Mouse (Mus musculus) activated CD4-positive, CD25-positive, alpha-beta regulatory T cell, adult 4 months (primary cell): ENCODE measurements at regions not wholly inside any gene's neighbourhood (a gene's known extent, or its start where the extent isn't known, plus 50 kb on each side); places are given as distances from the start of the nearest gene placed in this dataset.

ENCODE experiments used
- ATAC-seq: one replicate; pipeline ENCODE4 v1.8.0; 2017

DNA sequence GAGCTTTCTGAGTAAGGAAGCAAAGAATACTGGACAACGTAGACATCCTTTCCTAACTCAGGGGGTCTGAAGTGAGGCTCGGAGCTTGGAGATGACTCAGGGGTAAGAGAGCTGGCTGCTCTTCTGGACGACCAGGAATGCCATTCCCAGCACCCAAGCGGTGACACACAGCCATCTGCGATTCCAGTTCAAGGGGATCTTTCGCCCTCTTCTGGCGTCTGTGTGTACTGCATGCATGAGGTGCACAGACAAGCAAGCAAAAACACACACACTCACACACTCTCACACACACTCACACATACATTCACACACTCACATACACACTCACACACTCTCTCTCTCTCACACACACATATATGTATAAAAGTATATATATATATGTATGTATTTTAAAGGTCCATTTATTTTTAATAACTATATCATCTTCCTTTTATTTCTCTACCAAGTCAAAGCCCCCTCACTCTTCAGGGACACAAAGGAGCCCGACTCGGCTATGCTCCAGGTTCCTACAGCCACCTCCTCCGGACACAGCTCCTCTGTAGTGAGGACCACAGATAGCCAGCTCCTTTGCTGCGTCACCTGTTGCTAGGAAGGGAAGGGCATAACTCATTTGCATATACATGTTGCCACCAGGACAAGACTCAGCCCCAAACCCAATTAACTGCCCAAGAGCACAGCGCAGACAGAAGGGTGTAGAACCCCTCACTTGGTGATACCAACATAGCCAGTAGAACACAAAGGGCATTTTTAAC lies 91.9 kb upstream of the Smad3 start:
- no peak for ATAC-seq

DNA sequence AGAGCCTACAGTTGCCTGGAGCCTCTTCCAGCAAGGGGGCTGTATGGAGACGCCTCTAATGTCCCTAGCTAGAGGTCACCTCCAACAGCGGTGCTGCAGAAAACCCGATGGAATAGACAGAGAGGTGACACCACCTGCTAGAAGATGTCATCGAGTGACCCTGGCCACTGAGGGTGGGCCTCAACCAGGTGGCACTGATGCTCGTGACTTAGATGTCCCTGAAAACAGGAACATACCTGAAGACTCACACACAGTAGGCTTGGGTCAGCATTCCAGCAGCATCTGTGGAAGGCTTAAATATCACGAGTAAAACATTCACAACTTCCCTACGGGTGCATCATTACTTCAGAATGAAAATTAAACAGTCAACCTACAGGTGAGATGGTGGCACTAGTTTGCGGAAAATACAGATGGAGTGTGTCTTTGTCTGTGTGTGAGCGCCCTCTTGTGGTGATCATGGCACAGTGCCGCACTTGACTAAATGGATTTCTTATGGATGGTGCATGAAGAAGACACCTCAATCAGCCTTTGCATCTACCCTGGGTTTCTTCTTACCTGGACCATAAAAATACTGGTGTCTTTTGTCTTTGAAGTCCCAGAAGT lies 86.2 kb upstream of the Smad3 start:
- peak; percentile 63 for ATAC-seq

DNA sequence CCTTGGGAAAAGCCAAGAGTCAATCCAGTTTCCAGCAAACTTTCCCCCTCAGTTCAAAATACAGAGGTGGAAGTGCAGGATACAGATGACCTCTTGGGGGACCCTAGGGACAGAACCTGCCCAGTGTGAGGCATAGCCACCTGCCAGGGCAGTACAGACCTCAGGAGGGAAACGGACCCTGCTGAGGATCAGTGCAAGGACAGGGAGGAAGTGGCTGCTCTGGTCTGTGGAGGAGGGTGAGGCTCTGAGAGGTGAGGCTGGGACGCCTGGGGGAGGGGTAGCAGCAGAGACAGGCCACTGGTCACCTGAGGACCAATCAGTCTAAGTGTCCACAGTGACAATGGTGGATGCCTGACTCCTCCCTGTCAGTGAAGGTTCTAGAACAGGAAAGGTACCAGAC lies 85.6 kb upstream of the Smad3 start:
- no peak for ATAC-seq

DNA sequence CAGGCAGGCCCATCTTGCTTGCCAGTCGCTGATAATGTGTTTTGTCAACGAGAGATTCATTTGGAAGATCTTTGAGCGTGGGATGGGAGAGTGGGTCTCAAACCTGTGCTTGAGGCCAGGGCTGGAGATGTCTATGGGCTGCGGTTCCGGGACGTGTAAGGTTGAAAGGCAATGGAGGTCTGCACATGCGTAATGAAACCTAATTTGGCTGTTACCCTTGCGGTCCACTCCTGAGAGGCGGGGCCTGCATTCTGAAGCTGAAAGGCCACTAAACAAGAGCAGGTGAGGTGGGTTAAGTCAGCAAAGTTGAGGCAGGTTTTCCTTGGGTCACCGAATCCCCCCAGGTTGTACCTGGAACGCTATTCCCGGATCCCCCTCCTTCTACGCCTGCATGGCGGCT lies 83.3 kb upstream of the Smad3 start:
- no peak for ATAC-seq

DNA sequence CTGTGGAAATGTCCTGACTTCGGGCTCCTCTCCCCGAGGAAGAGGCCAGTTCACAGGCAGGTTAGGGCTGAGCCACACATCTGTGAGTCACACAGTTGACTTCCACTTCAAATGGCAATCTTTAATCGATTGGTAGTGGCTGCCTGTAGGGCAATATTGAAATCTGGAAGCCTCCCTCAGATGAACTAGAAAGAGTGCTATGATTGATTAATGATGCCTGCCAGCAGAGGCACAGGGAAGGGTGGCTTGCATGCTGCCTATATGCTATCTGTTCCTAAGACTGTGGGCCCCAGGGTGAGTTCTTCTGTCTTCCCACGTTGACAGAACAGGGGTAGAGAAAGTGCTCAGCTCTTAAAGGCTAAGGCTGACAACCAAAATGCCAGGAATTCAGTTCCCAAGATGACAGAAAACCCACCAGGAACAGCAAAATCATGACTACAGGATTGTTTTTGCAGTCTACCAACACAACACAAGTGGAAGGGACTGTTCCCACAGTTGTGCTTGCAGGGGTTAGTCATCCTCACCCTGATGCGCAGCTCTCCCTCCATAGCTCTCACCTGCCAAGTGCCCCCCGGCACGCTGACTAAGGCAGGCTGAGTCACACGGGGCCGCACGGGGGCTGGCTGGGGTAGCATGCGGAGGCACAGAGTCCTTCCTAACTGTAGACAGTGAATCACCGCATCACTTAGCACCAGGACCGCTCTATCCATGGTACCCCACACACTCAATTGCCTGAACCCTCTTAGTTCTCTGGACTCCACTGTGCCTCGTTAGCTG lies 81.4 kb upstream of the Smad3 start:
- no peak for ATAC-seq

DNA sequence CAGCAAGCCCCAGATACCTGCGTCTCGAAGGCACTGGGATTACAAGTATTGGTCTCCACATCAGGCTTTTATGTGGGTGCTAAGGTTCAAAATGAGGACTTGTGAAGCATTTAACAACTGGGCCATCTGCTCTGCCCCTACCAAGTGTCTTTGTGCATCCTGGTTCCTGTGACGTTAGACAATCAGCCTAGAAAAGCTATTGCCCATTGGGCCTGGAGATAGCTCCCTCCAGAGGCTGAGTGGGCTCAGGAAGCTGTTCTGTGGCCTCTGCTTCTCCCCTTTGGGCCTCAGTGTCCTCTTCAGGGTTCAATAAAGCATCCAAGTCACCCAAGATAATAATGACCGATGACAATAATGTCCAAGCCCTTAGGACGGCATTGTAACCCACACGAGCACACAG lies 79.8 kb upstream of the Smad3 start:
- no peak for ATAC-seq

DNA sequence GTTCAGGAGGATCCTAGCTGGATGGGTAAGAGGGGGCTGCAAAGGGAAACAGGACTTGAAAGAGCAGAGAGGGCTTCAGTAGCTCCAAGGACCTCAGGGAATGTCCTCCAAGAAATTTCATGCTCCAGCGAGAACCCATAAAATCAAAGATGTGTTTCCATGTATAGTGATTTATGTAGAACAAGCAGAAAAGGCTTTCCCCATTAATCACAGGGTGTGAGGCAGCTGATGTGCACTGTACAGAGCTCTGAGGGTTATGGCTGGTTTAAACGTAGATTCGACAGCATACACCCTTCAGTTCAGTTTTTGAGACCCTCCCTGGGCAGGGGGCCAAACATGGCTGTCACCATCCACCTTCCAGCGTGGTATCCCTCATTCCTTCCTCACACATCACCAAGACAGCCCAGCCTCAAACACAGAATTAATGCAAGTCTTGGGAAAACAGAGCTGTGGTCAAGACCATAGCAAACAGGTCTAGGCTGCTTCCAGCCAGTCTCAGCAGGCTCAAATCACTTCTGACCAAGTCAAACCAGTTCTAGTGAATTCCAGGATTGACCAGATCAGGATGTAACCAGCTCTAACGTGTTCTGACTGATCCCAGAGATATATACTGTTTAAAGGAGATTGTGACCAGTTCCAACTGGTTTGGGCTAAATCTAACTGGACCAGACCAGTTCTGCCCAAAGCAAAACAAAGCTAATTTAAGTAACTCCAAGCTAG lies 78.9 kb upstream of the Smad3 start:
- no peak for ATAC-seq

DNA sequence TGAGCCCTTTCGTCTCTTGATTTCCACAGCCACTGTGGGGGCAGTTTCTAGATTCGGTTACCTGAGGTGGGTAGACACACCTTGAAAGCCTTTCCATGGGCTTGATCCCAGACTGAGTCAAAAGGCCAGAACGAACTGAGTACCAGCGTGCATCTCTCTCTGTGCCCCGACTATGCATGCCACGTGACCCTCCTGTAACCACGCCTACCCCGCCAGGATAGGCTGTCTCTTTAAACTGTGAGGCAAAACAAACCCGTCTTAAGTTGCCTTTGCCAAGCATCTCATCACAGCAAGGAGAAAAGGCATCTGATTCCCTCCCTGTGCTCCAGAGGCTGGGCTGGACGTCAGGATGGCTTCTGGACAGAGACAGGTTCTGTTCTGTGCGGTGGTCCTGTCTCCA lies 78.2 kb upstream of the Smad3 start:
- ATAC-seq = no peak

DNA sequence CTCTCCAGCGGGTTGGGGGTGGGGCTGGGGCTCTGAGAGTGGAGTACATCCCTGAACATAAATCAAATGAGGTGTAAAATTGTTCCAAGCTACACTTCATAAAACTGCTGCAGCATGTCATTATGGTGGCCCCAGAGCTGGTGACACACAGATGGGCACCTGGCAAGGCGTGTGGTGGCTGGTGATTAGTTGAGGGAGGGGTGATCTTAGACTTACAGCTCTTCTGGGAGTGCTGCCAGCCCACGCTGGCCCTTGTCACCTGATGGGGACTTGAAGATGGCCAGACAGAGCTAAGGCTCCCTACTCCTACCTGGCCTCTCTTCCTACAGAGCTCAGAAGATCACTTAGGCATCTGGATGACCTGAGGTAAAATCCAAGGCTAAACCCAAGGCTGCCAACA lies 76.6 kb upstream of the Smad3 start:
- ATAC-seq = no peak

DNA sequence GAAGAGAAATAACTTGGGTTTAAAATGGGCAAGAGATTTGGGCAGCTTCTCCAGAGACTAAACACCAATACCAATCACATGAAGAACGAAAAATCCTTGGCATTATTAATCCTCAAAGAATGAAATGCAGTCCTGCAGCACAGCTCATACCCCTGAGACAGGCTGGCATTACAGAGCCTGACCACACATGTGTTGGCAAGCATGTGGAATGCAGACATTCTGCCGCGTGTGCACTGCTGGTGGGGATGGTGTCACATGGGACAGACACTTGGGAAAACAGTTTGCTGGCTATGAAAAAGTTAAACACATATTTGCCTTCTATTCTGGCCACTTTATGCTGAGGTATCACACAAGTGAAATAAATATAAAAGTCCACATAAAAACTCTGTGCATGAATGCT lies 60.4 kb upstream of the Smad3 start:
- no peak for ATAC-seq

DNA sequence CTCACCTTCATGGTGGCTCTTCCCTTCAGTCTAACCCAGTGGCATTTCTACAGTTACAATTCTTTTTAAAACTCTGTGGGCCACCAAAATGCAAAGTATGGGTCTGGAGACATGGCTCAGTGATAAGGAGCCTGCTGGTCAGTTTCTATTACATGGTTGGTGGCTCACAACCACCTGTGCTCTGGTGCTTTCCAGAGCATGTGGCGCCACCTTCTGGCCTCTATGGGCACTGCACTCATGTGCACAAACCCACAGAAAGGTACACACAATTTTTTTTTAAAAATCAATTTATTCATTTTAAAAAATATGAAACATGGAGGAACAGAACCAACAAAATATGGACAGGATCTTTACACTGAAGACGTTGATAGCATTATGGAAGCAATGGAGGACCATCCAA lies 58.7 kb upstream of the Smad3 start:
- ATAC-seq = no peak

DNA sequence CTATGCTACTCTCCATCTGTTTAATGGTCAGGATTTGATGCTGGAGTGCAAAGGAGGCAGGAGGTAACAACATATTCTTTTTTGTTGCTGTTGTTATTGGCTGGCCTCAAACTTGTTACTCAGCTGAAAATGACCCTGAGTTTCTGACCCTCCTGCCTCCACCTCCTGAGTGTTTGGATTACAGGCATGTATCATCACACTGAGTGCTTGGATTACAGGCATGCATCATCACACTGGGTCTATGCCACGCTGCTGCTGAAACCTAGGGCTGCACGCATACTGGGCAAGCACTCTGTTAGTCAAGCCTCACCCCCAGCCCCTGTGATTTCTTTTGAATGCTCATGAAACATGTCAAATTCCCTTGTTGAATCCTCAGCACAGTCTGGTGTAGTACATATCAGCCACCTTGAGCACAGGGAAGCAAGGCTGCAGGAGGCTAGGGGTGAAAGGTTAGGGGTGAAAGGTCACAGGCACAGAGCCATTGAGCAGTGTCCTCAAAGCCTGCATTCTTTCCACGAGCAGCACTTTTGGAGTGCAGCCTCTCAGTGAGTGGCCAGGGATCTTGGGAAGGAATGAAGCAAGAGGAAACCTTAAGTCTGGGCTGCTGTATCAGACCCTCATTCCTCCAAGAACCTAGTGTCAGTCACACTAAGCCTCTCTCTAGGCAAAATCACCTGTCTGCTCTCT lies 52.2 kb upstream of the Smad3 start:
- no peak for ATAC-seq
